In the genomic region with DNA sequence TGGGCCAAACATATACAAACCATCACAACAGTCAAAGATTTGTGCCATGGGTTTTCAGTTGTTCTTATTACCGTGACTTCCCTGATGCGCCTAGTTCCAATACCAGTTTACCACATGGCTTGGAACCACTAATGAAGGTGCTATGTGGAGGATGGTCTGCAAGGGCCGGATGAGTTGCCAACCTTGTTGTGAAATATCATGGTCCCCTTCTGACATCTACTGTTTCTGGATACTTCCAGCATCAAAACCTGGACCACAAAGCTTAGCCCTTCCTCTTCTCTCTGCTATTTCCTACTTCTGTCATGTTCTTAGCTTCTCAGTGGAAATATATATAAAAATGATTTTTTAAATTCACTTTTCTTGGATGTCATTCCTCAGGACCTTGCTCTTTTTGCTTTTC, we compare ENCODE assay signal across 1 mouse cellular context.
TF ChIP-seq lines count a peak whose summit lies in the region.

No protein-coding gene starts in this region.

TF ChIP-seq in CH12.LX, 34 proteins besides CTCF, POLR2A, EP300 and RAD21:
- no peak for TF ChIP-seq ETS1 (conservative IDR thresholded peaks at IDR 0.05; ENCODE audit: low read depth, low read length)
- no peak for TF ChIP-seq NELFE (IDR thresholded peaks at IDR 0.05; ENCODE audit: low read depth, low read length)
- TF ChIP-seq ZKSCAN1 (IDR thresholded peaks at IDR 0.05; ENCODE audit: borderline replicate concordance, low read depth, low read length) = no peak
- TF ChIP-seq SMC3 (IDR thresholded peaks at IDR 0.05; ENCODE audit: low read depth, low read length) = peak; percentile 14; the same call in 1 of the 2 replicates
- no peak for TF ChIP-seq SIN3A (IDR thresholded peaks at IDR 0.05; ENCODE audit: low read length)
